Mouse (Mus musculus) midbrain, embryonic 11.5 days (tissue): ENCODE measurements around the gene Nmnat3. TPM values are rescaled to one million over a fixed set of nuclear protein-coding genes. Genes with fewer than 3 reads are reported as not detected.
"Not testable (repeated sequence)": the region's sequence is repeated elsewhere in the genome, so short reads cannot be mapped to it uniquely, and the experiment has no call there.

Source experiments
- ATAC-seq: fragments of 200-750 bp; cut with Nextera tagmentation; 2 replicates; pipeline ENCODE4 v1.8.0; 2017; ENCODE audit warnings: moderate TSS enrichment, moderate library complexity; ENCODE audit not compliant: low FRiP score
- DNase-seq: peaks from one replicate; pipeline ENCODE4 v3.0.0; 2015; ENCODE audit warnings: low spot score; ENCODE audit errors: missing footprints
- H3K27ac ChIP-seq: fragments of 300-500 bp; sonication (generic); 2 replicates; pipeline ENCODE4 v1.5.1; 2014; ENCODE audit warnings: low read depth, low read length
- H3K27me3 ChIP-seq: fragments of 300-500 bp; sonication (generic); 2 replicates; pipeline ENCODE4 v1.6.1; 2014; ENCODE audit warnings: mild to moderate bottlenecking, low read length, moderate library complexity, mixed read lengths; ENCODE audit not compliant: control insufficient read depth, insufficient read depth
- H3K36me3 ChIP-seq: fragments of 300-500 bp; sonication (generic); 2 replicates; pipeline ENCODE4 v1.6.1; 2014; ENCODE audit warnings: mild to moderate bottlenecking, low read length, moderate library complexity, mixed read lengths; ENCODE audit not compliant: control insufficient read depth, insufficient read depth
- H3K4me1 ChIP-seq: fragments of 300-500 bp; sonication (generic); 2 replicates; pipeline ENCODE4 v1.6.1; 2014; ENCODE audit warnings: low read length; ENCODE audit not compliant: control insufficient read depth, insufficient read depth
- H3K4me2 ChIP-seq: fragments of 300-500 bp; sonication (generic); 2 replicates; pipeline ENCODE4 v1.6.1; 2014; ENCODE audit warnings: mild to moderate bottlenecking, moderate library complexity
- H3K4me3 ChIP-seq: fragments of 300-500 bp; sonication (generic); 2 replicates; pipeline ENCODE4 v1.5.1; 2014; ENCODE audit warnings: low read depth, low read length
- H3K9ac ChIP-seq: fragments of 300-500 bp; sonication (generic); 2 replicates; pipeline ENCODE4 v1.6.1; 2014; ENCODE audit warnings: low read length
- H3K9me3 ChIP-seq: fragments of 300-500 bp; sonication (generic); 2 replicates; pipeline ENCODE4 v1.6.1; 2016; ENCODE audit warnings: low read length; ENCODE audit not compliant: control insufficient read depth
- WGBS: fragments of 180-500 bp; shearing (Covaris S2); extraction: QIAGEN DNeasy Blood & Tissue Kit; methylation state at CpG from one replicate; pipeline ENCODE4 v1.1.7; 2014; 5-methylcytosine and 5-hydroxymethylcytosine counted together
- polyA plus RNA-seq: library from polyadenylated mRNA; unstranded; fragments of >200 nt; fragmentation: Nextera tagmentation; extraction: Ambion mirVana; gene quantifications from 2 replicates; pipeline ENCODE4 v1.2.1, GENCODE M21; 2014

The Nmnat3 gene
- polyA plus RNA-seq, result 2.3 and 3.2 TPM in 2 replicates

- not testable (repeated sequence) for H3K9me3 ChIP-seq, H3K4me3 ChIP-seq, H3K36me3 ChIP-seq, H3K9ac ChIP-seq, H3K4me1 ChIP-seq, ATAC-seq, H3K27ac ChIP-seq, DNase-seq, H3K27me3 ChIP-seq, H3K4me2 ChIP-seq
- 83% methylated on average over 6 of the region's 6 CpGs for WGBS
These were observed at the start of gene Nmnat3 for GRCm38 (mm10) chr9:98287135-98287534. Gene Nmnat3 (plus strand): TSS chr9:98287435.

- Histone ChIP-seq H3K36me3 (no peaks in the 10 kb centered on the region), H3K9ac (no peak overlapping the region), H3K27ac (no peak overlapping the region), H3K4me3 (no peak overlapping the region), H3K4me1 (no peaks in the 10 kb centered on the region), H3K9me3 (no peaks in the 10 kb centered on the region), H3K27me3 (no peaks in the 10 kb centered on the region), H3K4me2 (no peak overlapping the region)
- 92% methylated on average over 2 of the region's 2 CpGs for WGBS
- DNase-seq (no peak), ATAC-seq (no peak)
These were observed 43.8 kb upstream of the Nmnat3 start for GRCm38 (mm10) chr9:98243481-98243880.

- WGBS, result 39% methylated on average over 2 of the region's 2 CpGs
- Histone ChIP-seq H3K4me3 (no peak overlapping the region), H3K9me3 (no peaks in the 10 kb centered on the region), H3K27me3 (no peaks in the 10 kb centered on the region), H3K9ac (no peak overlapping the region), H3K36me3 (no peaks in the 10 kb centered on the region), H3K27ac (no peak overlapping the region), H3K4me2 (no peak overlapping the region), H3K4me1 (no peaks in the 10 kb centered on the region)
- ATAC-seq (0 out of 2 replicates have a peak, but pooled peaks have one; percentile 42), DNase-seq (no peak)
These were observed 43.0 kb upstream of the Nmnat3 start for GRCm38 (mm10) chr9:98244223-98244622.

GRCm38 (mm10) chr9:98245226-98245625 is 42.0 kb upstream of the Nmnat3 start:
- 84% methylated on average over 2 of the region's 2 CpGs for WGBS
- Histone ChIP-seq H3K9me3 (no peaks in the 10 kb centered on the region), H3K27me3 (no peaks in the 10 kb centered on the region), H3K36me3 (no peaks in the 10 kb centered on the region), H3K4me1 (no peaks in the 10 kb centered on the region), H3K27ac (no peak overlapping the region), H3K4me3 (no peak overlapping the region), H3K4me2 (no peak overlapping the region), H3K9ac (no peak overlapping the region)
- ATAC-seq (no peak), DNase-seq (no peak)

- no peaks in the 10 kb centered on the region for H3K4me1 ChIP-seq
- ATAC-seq (no peak), DNase-seq (no peak)
- H3K9me3 ChIP-seq, result no peaks in the 10 kb centered on the region
- H3K27ac ChIP-seq, result no peak overlapping the region
- 95% methylated on average over 1 of the region's 1 CpGs for WGBS
- no peaks in the 10 kb centered on the region for H3K27me3 ChIP-seq
- H3K9ac ChIP-seq, result no peak overlapping the region
- no peaks in the 10 kb centered on the region for H3K36me3 ChIP-seq
- no peak overlapping the region for H3K4me3 ChIP-seq
- no peak overlapping the region for H3K4me2 ChIP-seq
These were observed 40.9 kb upstream of the Nmnat3 start for GRCm38 (mm10) chr9:98246351-98246750.

DNA sequence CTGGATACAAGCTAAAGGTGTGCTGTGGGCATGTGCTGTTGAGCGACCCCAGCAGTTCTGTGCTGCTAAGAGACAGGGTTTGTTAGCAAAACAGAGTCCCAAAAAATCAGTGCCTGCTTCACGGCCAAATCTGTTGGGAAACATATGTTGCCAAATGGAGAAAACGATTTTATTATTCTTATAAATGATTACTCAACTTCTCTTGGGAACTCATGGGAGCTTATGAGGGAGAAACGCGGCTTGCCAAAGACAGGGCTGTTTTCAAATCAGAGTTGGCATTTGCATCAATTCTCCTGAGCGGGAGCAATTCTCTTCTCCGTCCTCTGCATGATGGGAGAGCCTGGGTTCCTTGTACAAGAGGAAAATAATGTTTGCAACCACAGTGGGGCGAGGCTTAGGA is 27.0 kb upstream of the Nmnat3 start:
- H3K27ac ChIP-seq, result no peak overlapping the region
- DNase-seq (no peak), ATAC-seq (no peak)
- no peaks in the 10 kb centered on the region for H3K4me1 ChIP-seq
- H3K9ac ChIP-seq, result no peak overlapping the region
- no peaks in the 10 kb centered on the region for H3K36me3 ChIP-seq
- WGBS, result 85% methylated on average over 8 of the region's 8 CpGs
- no peak overlapping the region for H3K4me3 ChIP-seq
- no peak overlapping the region for H3K4me2 ChIP-seq
- H3K27me3 ChIP-seq, result no peaks in the 10 kb centered on the region
- no peaks in the 10 kb centered on the region for H3K9me3 ChIP-seq

GRCm38 (mm10) chr9:98261461-98262011 is 25.7 kb upstream of the Nmnat3 start:
- no peak for DNase-seq
- no peaks in the 10 kb centered on the region for H3K4me1 ChIP-seq
- WGBS, result 27% methylated on average over 1 of the region's 1 CpGs
- no peaks in the 10 kb centered on the region for H3K9me3 ChIP-seq
- H3K4me3 ChIP-seq, result no peak overlapping the region
- H3K9ac ChIP-seq, result no peak overlapping the region
- no peaks in the 10 kb centered on the region for H3K36me3 ChIP-seq
- no peak overlapping the region for H3K27ac ChIP-seq
- no peaks in the 10 kb centered on the region for H3K27me3 ChIP-seq
- no peak overlapping the region for H3K4me2 ChIP-seq
- ATAC-seq, result no peak

DNA sequence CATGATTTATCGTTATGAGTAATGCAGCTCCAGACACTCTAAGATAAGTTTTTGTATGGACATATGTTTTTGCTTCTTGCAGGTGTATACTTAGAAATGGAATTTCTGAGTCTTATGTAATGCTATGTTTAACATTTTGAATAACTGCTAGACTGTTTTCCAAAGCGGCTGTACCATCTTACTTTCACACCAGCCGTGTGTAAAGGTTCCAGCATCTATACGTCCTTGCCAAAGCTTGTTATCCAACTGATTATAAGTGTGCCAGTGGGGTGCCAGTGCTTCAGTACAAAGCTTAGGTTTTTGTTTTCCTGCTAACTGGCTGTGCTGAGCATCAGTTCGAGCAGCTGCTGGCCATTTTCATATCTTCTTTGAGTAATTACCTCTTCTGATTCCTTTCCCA is 22.3 kb upstream of the Nmnat3 start:
- no peak overlapping the region for H3K27ac ChIP-seq
- H3K9me3 ChIP-seq, result no peaks in the 10 kb centered on the region
- no peak overlapping the region for H3K9ac ChIP-seq
- H3K4me2 ChIP-seq, result no peak overlapping the region
- H3K27me3 ChIP-seq, result no peaks in the 10 kb centered on the region
- no peak for ATAC-seq
- no peak overlapping the region for H3K4me3 ChIP-seq
- DNase-seq, result no peak
- no peaks in the 10 kb centered on the region for H3K4me1 ChIP-seq
- WGBS, result 74% methylated on average over 5 of the region's 5 CpGs
- H3K36me3 ChIP-seq, result no peaks in the 10 kb centered on the region

GRCm38 (mm10) chr9:98272734-98273133 is 14.5 kb upstream of the Nmnat3 start:
- H3K27ac ChIP-seq, result no peak overlapping the region
- no peaks in the 10 kb centered on the region for H3K9me3 ChIP-seq
- H3K9ac ChIP-seq, result no peak overlapping the region
- DNase-seq (no peak), ATAC-seq (no peak)
- no peaks in the 10 kb centered on the region for H3K36me3 ChIP-seq
- no peaks in the 10 kb centered on the region; the same call in 1 of the 2 replicates for H3K27me3 ChIP-seq
- 53% methylated on average over 5 of the region's 5 CpGs for WGBS
- no peaks in the 10 kb centered on the region; the same call in 1 of the 2 replicates for H3K4me1 ChIP-seq
- no peak overlapping the region for H3K4me2 ChIP-seq
- H3K4me3 ChIP-seq, result no peak overlapping the region
